Mouse (Mus musculus): ENCODE data around the gene Dok3. TPM values are rescaled to one million over a fixed set of nuclear protein-coding genes. Genes with fewer than 3 reads are reported as not detected.

Gene Dok3
- 1.1 and 1.3 TPM in 2 replicates for polyA plus RNA-seq (2012)

GRCm38 (mm10) chr13:55529198-55529915 lies at the start of gene Dok3:
TSS of gene Dok3 (minus strand) at chr13:55529296.
- no peak for TF ChIP-seq GATA1 (IDR thresholded peaks at IDR 0.05; ENCODE audit: low read length)

- no peak for TF ChIP-seq GATA1 (IDR thresholded peaks at IDR 0.05; ENCODE audit: low read length)
Observed at GRCm38 (mm10) chr13:55578086-55578485, 49.0 kb upstream of the Dok3 start.

GRCm38 (mm10) chr13:55575932-55576331 lies 46.8 kb upstream of the Dok3 start:
- no peak for TF ChIP-seq GATA1 (IDR thresholded peaks at IDR 0.05; ENCODE audit: low read length)

- TF ChIP-seq GATA1 (IDR thresholded peaks at IDR 0.05; ENCODE audit: low read length), result no peak
Observed at GRCm38 (mm10) chr13:55574321-55574720, 45.2 kb upstream of the Dok3 start.

GRCm38 (mm10) chr13:55573432-55573831 lies 44.3 kb upstream of the Dok3 start, which contains the start of gene Tmed9:
TSS of gene Tmed9 (plus strand) at chr13:55573732.
- no peak for TF ChIP-seq GATA1 (IDR thresholded peaks at IDR 0.05; ENCODE audit: low read length)

GRCm38 (mm10) chr13:55571977-55572376 lies 42.9 kb upstream of the Dok3 start:
- TF ChIP-seq GATA1 (IDR thresholded peaks at IDR 0.05; ENCODE audit: low read length), result no peak

GRCm38 (mm10) chr13:55571027-55571751 lies 42.1 kb upstream of the Dok3 start, which contains the start of gene Fam193b:
TSS of gene Fam193b (minus strand) at chr13:55571120.
- TF ChIP-seq GATA1 (IDR thresholded peaks at IDR 0.05; ENCODE audit: low read length), result no peak

- TF ChIP-seq GATA1 (IDR thresholded peaks at IDR 0.05; ENCODE audit: low read length), result no peak
Observed at GRCm38 (mm10) chr13:55570286-55570973, 41.3 kb upstream of the Dok3 start.

- TF ChIP-seq GATA1 (IDR thresholded peaks at IDR 0.05; ENCODE audit: low read length), result no peak
Observed at GRCm38 (mm10) chr13:55569726-55570285, 40.7 kb upstream of the Dok3 start.

- TF ChIP-seq GATA1 (IDR thresholded peaks at IDR 0.05; ENCODE audit: low read length), result no peak
Observed at GRCm38 (mm10) chr13:55567949-55568348, 38.9 kb upstream of the Dok3 start.

- TF ChIP-seq GATA1 (IDR thresholded peaks at IDR 0.05; ENCODE audit: low read length), result no peak
Observed at GRCm38 (mm10) chr13:55567001-55567400, 37.9 kb upstream of the Dok3 start.

- TF ChIP-seq GATA1 (IDR thresholded peaks at IDR 0.05; ENCODE audit: low read length), result no peak
Observed at GRCm38 (mm10) chr13:55563266-55563879, 34.3 kb upstream of the Dok3 start.

- TF ChIP-seq GATA1 (IDR thresholded peaks at IDR 0.05; ENCODE audit: low read length), result no peak
Observed at GRCm38 (mm10) chr13:55557499-55557898, 28.4 kb upstream of the Dok3 start.

- no peak for TF ChIP-seq GATA1 (IDR thresholded peaks at IDR 0.05; ENCODE audit: low read length)
Observed at GRCm38 (mm10) chr13:55555921-55556320, 26.8 kb upstream of the Dok3 start.

- no peak for TF ChIP-seq GATA1 (IDR thresholded peaks at IDR 0.05; ENCODE audit: low read length)
Observed at GRCm38 (mm10) chr13:55549061-55549460, 20.0 kb upstream of the Dok3 start.

All from G1E-ER4 (cell line).